Comparison of ENCODE assay signal across 15 mouse cellular contexts in genomic region chr2:71534242-71535052, GRCm38 (mm10). TPM values are rescaled to one million over a fixed set of nuclear protein-coding genes. Genes with fewer than 3 reads are reported as not detected.
DNase-seq lines count a peak whose midpoint lies in the region; ATAC-seq lines count a peak whose summit lies in the region.
"Had no signal": no experiment of that assay in that cellular context is flagged by ENCODE, and none has a peak within 500 bp of the region (broad histone marks: within the 10 kb centered on the region; RNA-seq: fewer than 3 reads in every experiment).

No protein-coding gene starts in this region.

- peaks cover 96% of the 10 kb centered on the region for H3K27me3 ChIP-seq in neural tube, embryonic 15.5 days (replicated peaks)
- peaks cover 94% of the 10 kb centered on the region for H3K27me3 ChIP-seq in forebrain, embryonic 13.5 days
- H3K27me3 ChIP-seq in midbrain, embryonic 16.5 days (ENCODE audit: control insufficient read depth, insufficient read depth, low read depth, low read length): peaks cover 53% of the 10 kb centered on the region

- H3K4me1 ChIP-seq in neural tube, embryonic 15.5 days: peaks cover 8% of the 10 kb centered on the region
- H3K4me1 ChIP-seq in forebrain, embryonic 13.5 days: peaks cover 22% of the 10 kb centered on the region
- peaks cover 2% of the 10 kb centered on the region; the same call in 1 of the 2 replicates for H3K4me1 ChIP-seq in midbrain, embryonic 16.5 days (ENCODE audit: control insufficient read depth, insufficient read depth, low read length)

- under 1% methylated on average over 20 of the region's 20 CpGs for WGBS in neural tube, embryonic 15.5 days
- 3% methylated on average over 20 of the region's 20 CpGs for WGBS in forebrain, embryonic 13.5 days
- under 1% methylated on average over 20 of the region's 20 CpGs for WGBS in midbrain, embryonic 16.5 days

- DNase-seq in adrenal gland, postnatal 14 days: peak; percentile 20
- DNase-seq in adrenal gland, postnatal 10 days: no peak
- peak; percentile 57 for DNase-seq in neural tube, embryonic 10.5 days (ENCODE audit: extremely low spot score, low spot score)
- no peak for DNase-seq in ovary, adult 18-20 months (ENCODE audit: low spot score)
- DNase-seq in left cerebral cortex, adult 11 months (ENCODE audit: low spot score): no peak
- DNase-seq: gastrocnemius, postnatal 25 days; heart, postnatal 4 days had no signal

- H3K27ac ChIP-seq in neural tube, embryonic 15.5 days (replicated peaks): no peak overlapping the region
- peak overlapping the region; percentile 98 for H3K27ac ChIP-seq in forebrain, embryonic 13.5 days
- H3K27ac ChIP-seq in midbrain, embryonic 16.5 days (ENCODE audit: low read length): peak overlapping the region; percentile 35
- H3K27ac ChIP-seq: kidney, postnatal 0 days; liver, embryonic 15.5 days had no signal

- no peak overlapping the region for H3K4me3 ChIP-seq in neural tube, embryonic 15.5 days (replicated peaks)
- peak overlapping the region; percentile 60 for H3K4me3 ChIP-seq in forebrain, embryonic 13.5 days
- H3K4me3 ChIP-seq in midbrain, embryonic 16.5 days (ENCODE audit: low read depth, low read length): peak overlapping the region; percentile 13; the same call in 1 of the 2 replicates
- H3K4me3 ChIP-seq: liver, embryonic 15.5 days had no signal

- no peaks in the 10 kb centered on the region for H3K36me3 ChIP-seq in neural tube, embryonic 15.5 days
- no peaks in the 10 kb centered on the region for H3K36me3 ChIP-seq in forebrain, embryonic 13.5 days (ENCODE audit: poor library complexity, severe bottlenecking)
- H3K36me3 ChIP-seq in midbrain, embryonic 16.5 days (ENCODE audit: control insufficient read depth, insufficient read depth, low read length): no peaks in the 10 kb centered on the region
- H3K36me3 ChIP-seq: liver, embryonic 15.5 days had no signal

- H3K4me2 ChIP-seq in neural tube, embryonic 15.5 days: no peak overlapping the region
- peak overlapping the region; percentile 77 for H3K4me2 ChIP-seq in forebrain, embryonic 13.5 days
- peak overlapping the region; percentile 19; the same call in 1 of the 2 replicates for H3K4me2 ChIP-seq in midbrain, embryonic 16.5 days (ENCODE audit: low read length)
- H3K4me2 ChIP-seq: liver, embryonic 15.5 days had no signal

- H3K9ac ChIP-seq in neural tube, embryonic 15.5 days (replicated peaks): no peak overlapping the region
- peak overlapping the region; percentile 68 for H3K9ac ChIP-seq in forebrain, embryonic 13.5 days
- no peak overlapping the region for H3K9ac ChIP-seq in midbrain, embryonic 16.5 days (ENCODE audit: low read depth, low read length)
- H3K9ac ChIP-seq: liver, embryonic 15.5 days had no signal

- ATAC-seq in neural tube, embryonic 15.5 days (ENCODE audit: low FRiP score): no peak
- ATAC-seq in forebrain, embryonic 13.5 days: 0 out of 2 replicates have a peak, but pooled peaks have one; percentile 2
- no peak for ATAC-seq in midbrain, embryonic 16.5 days

- no peaks in the 10 kb centered on the region for H3K9me3 ChIP-seq in neural tube, embryonic 15.5 days (replicated peaks)
- no peaks in the 10 kb centered on the region for H3K9me3 ChIP-seq in forebrain, embryonic 13.5 days (replicated peaks)
- no peaks in the 10 kb centered on the region for H3K9me3 ChIP-seq in midbrain, embryonic 16.5 days (replicated peaks; ENCODE audit: control insufficient read depth, low read length, poor library complexity, severe bottlenecking)
- H3K9me3 ChIP-seq: liver, embryonic 15.5 days had no signal

RNA-seq across cellular contexts. Expression of gene Dlx1, which starts 6.5 kb away (rescaled TPM):
- total RNA-seq in adrenal gland, postnatal 14 days (2021): 0.11 and 0.26 TPM in 2 replicates
- under 1 TPM; 0.24 to 0.45 TPM for total RNA-seq in adrenal gland, postnatal 10 days (2021)
- polyA plus RNA-seq in neural tube, embryonic 15.5 days (2015; fragmentation: Nextera tagmentation; extraction: Ambion mirVana): 0.13 and 1.3 TPM in 2 replicates
- polyA plus RNA-seq in forebrain, embryonic 13.5 days (2015; fragmentation: Nextera tagmentation; extraction: Ambion mirVana): 278 and 287 TPM in 2 replicates
- 31.5 and 55.5 TPM in 2 replicates for polyA plus RNA-seq in midbrain, embryonic 16.5 days (2015; fragmentation: Nextera tagmentation; extraction: Ambion mirVana)
- total RNA-seq: megakaryocyte, adult 5-6 weeks had no signal
- polyA plus RNA-seq: kidney, postnatal 0 days had no signal

RNA-seq across cellular contexts. Expression of gene Dlx2, which starts 12.1 kb away (rescaled TPM):
- 0.19 and 0.22 TPM in 2 replicates for total RNA-seq in adrenal gland, postnatal 14 days (2021)
- under 1 TPM; 0.09 to 0.24 TPM for total RNA-seq in adrenal gland, postnatal 10 days (2021)
- polyA plus RNA-seq in neural tube, embryonic 15.5 days (2015; fragmentation: Nextera tagmentation; extraction: Ambion mirVana): 0.08 and 1.1 TPM in 2 replicates
- polyA plus RNA-seq in forebrain, embryonic 13.5 days (2015; fragmentation: Nextera tagmentation; extraction: Ambion mirVana): 71.0 and 83.2 TPM in 2 replicates
- polyA plus RNA-seq in midbrain, embryonic 16.5 days (2015; fragmentation: Nextera tagmentation; extraction: Ambion mirVana): 4.5 and 10.9 TPM in 2 replicates
- total RNA-seq: gastrocnemius, postnatal 25 days; megakaryocyte, adult 5-6 weeks; MEL had no signal
- polyA plus RNA-seq: kidney, postnatal 0 days; urinary bladder, adult 2 months had no signal

Comparison
In these comparisons a context has a peak if more than half of its experiments do, and no peak if none do; other contexts are left out.
1. DNase-seq: peak in adrenal gland, postnatal 14 days (single experiment) and neural tube, embryonic 10.5 days (single experiment); none in adrenal gland, postnatal 10 days (single experiment), ovary, adult 18-20 months (single experiment) and left cerebral cortex, adult 11 months (single experiment).
2. RNA of gene Dlx1, which starts 6.5 kb away (polyA plus RNA-seq): 278 to 287 TPM in forebrain, embryonic 13.5 days and 31.5 to 55.5 TPM in midbrain, embryonic 16.5 days; 0.13 to 1.3 TPM in neural tube, embryonic 15.5 days; every median in the first group is over 10 times any median in the second.